Mouse (Mus musculus) gonadal fat pad, adult 2 months (tissue): ENCODE measurements around the gene Lfng. TPM values are rescaled to one million over a fixed set of nuclear protein-coding genes. Genes with fewer than 3 reads are reported as not detected.

ENCODE experiments used
- DNase-seq: peaks from one replicate; pipeline ENCODE4 v3.0.0-alpha.2; 2012; ENCODE audit warnings: low read depth
- polyA plus RNA-seq: library from polyadenylated mRNA; depleted of rRNA; stranded (reverse); fragments of >200 nt; gene quantifications from 2 replicates; pipeline ENCODE4 v1.2.3, GENCODE M21; 2012; rRNA removed

Gene Lfng
- polyA plus RNA-seq, 1 experiment, result 66.0 TPM

DNA sequence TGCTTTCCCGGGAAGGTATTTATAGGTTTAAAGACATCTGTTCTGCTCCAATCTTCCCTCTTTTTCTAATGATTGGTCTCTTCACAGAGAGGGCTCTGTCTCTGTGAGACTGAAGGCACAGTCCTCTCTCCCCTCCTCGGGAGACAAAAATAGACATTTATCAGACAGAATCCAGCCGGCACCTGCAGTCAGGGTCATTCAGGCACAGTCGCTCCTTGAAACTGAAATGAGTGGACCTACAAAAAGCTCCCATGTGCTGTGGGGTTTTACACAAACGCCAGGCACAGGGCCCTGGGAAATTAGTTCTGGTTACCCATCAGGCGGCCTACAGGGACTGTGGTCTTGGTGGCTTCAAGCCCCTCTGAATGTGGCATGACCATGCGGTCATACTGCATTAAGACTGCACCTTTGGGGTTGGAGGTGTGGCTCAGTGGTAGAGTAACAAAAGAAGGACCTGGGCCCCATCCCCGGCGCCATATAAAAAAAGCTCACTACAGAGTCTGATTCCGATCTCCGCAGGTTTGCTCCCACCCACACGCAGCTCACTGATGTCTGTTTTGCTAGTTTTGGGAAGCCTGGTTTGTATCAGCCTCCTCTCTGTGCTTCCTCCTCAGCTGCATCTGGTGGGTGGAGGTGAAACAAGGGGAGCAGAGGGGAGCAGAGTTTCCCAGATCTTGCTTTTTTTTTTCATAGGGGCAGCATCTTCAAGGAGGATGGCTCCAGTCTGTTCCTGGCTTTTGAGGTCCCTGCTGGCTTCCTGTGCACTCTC, 54.9 kb downstream of the Lfng start:
- DNase-seq, result no peak

DNA sequence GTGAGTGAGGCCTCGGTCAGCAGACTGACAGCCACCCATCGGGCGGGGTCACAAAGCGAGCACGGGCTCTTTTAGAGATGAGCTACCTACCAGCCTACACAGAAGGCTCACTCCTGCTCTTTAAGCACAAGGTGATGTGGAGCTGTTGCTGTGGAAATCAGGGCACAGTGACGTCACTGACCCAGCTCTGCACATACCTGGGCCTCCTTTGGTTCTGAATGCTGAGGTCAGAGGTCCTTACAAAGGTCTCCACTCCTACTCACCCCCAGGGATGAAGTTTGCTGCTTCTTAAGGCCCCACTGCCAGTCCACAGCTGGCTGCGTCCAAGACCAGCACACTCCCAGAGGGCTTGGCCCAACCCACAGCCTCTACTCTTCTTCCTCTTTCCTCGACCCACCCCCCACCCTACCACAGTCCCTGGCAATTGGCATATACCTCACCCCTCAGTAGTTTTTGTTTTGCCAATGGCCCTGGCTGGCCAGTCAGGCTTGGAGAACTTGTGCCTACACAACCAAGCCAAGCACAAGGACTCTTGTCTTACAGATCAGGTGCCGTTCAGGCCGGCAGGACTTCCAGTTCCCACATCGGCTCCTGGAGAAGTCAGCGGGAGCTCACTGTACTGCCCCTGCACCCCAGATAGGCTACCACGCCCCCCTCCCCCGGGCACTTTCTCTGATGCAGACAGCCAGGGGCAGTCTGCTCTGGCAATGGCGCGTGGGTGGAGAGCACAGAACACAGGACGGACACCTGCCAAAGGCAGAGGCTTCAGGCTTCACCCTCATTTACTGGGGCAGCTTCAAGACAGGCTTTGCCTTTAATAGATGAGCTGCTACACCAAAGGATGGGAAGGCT, 55.8 kb downstream of the Lfng start:
- DNase-seq, result no peak

- DNase-seq, result no peak
These were observed 56.6 kb downstream of the Lfng start for GRCm38 (mm10) chr5:140663621-140664180.

Other genes starting within 250 kb of the Lfng start
- gene Snx8, start 218.1 kb upstream of the Lfng start, polyA plus RNA-seq, result 14.8 and 22.3 TPM in 2 replicates
- 93.3 and 98.0 TPM in 2 replicates for gene Eif3b, start 188.0 kb upstream of the Lfng start, polyA plus RNA-seq
- not detected in 2 replicates for gene Gm4869, start 161.7 kb upstream of the Lfng start, polyA plus RNA-seq
- gene Chst12, start 101.8 kb upstream of the Lfng start, polyA plus RNA-seq, result 43.6 and 48.9 TPM in 2 replicates
- not detected in 2 replicates for gene Grifin, start 42.2 kb upstream of the Lfng start, polyA plus RNA-seq
- gene Ttyh3, start 41.7 kb downstream of the Lfng start, polyA plus RNA-seq, result 59.6 and 77.6 TPM in 2 replicates
- gene Iqce, start 95.1 kb downstream of the Lfng start, polyA plus RNA-seq, result 13.4 and 14.8 TPM in 2 replicates
- 27.2 and 33.7 TPM in 2 replicates for gene Brat1, start 97.7 kb downstream of the Lfng start, polyA plus RNA-seq
- gene Amz1, start 116.8 kb downstream of the Lfng start, polyA plus RNA-seq, result 1.8 TPM in 2 replicates
- 86.9 and 87.5 TPM in 2 replicates for gene Gna12, start 223.1 kb downstream of the Lfng start, polyA plus RNA-seq